Mouse (Mus musculus) liver, embryonic 12.5 days (tissue): Measurements from ENCODE around the gene Magi2. TPM values are rescaled to one million over a fixed set of nuclear protein-coding genes. Genes with fewer than 3 reads are reported as not detected.
A peak's percentile ranks its signal among the peaks of the same experiment; 100 is the strongest.
"Not testable (repeated sequence)": the region's sequence is repeated elsewhere in the genome, so short reads cannot be mapped to it uniquely, and the experiment has no call there.

ENCODE experiments used
- ATAC-seq: fragments of 200-750 bp; cut with Nextera tagmentation; 2 replicates; pipeline ENCODE4 v1.8.0; 2017; ENCODE audit warnings: moderate number of reproducible peaks, mild to moderate bottlenecking, moderate library complexity
- H3K27ac ChIP-seq: fragments of 300-500 bp; sonication (generic); 2 replicates; pipeline ENCODE4 v1.5.1; 2016; ENCODE audit warnings: mild to moderate bottlenecking
- H3K27me3 ChIP-seq: fragments of 300-500 bp; sonication (generic); replicated peaks from 2 replicates; pipeline ENCODE4 v1.6.1; 2016; ENCODE audit warnings: mild to moderate bottlenecking, moderate library complexity
- H3K36me3 ChIP-seq: fragments of 300-500 bp; sonication (generic); 2 replicates; pipeline ENCODE4 v1.6.1; 2016; ENCODE audit warnings: mild to moderate bottlenecking, moderate library complexity
- H3K4me1 ChIP-seq: fragments of 300-500 bp; sonication (generic); 2 replicates; pipeline ENCODE4 v1.6.1; 2016
- H3K4me2 ChIP-seq: fragments of 300-500 bp; sonication (generic); 2 replicates; pipeline ENCODE4 v1.6.1; 2016; ENCODE audit warnings: mild to moderate bottlenecking, moderate library complexity
- H3K4me3 ChIP-seq: fragments of 300-500 bp; sonication (generic); 2 replicates; pipeline ENCODE4 v1.5.1; 2016; ENCODE audit warnings: mild to moderate bottlenecking, moderate library complexity
- H3K9ac ChIP-seq: fragments of 300-500 bp; sonication (generic); 2 replicates; pipeline ENCODE4 v1.6.1; 2016; ENCODE audit warnings: mild to moderate bottlenecking, moderate library complexity
- H3K9me3 ChIP-seq: fragments of 300-500 bp; sonication (generic); replicated peaks from 2 replicates; pipeline ENCODE4 v1.6.1; 2016; ENCODE audit warnings: mild to moderate bottlenecking, moderate library complexity
- WGBS: fragments of 180-500 bp; shearing (Covaris S2); methylation state at CpG from one replicate; pipeline ENCODE4 v1.1.7; 2016; ENCODE audit not compliant: insufficient replicate concordance; 5-methylcytosine and 5-hydroxymethylcytosine counted together
- polyA plus RNA-seq: library from polyadenylated mRNA; unstranded; fragments of >200 nt; fragmentation: Nextera tagmentation; extraction: Ambion mirVana; gene quantifications from 2 replicates; pipeline ENCODE4 v1.2.1, GENCODE M21; 2016

Gene Magi2
- polyA plus RNA-seq, 1 experiment from 2014 or later: 0.77 TPM

DNA sequence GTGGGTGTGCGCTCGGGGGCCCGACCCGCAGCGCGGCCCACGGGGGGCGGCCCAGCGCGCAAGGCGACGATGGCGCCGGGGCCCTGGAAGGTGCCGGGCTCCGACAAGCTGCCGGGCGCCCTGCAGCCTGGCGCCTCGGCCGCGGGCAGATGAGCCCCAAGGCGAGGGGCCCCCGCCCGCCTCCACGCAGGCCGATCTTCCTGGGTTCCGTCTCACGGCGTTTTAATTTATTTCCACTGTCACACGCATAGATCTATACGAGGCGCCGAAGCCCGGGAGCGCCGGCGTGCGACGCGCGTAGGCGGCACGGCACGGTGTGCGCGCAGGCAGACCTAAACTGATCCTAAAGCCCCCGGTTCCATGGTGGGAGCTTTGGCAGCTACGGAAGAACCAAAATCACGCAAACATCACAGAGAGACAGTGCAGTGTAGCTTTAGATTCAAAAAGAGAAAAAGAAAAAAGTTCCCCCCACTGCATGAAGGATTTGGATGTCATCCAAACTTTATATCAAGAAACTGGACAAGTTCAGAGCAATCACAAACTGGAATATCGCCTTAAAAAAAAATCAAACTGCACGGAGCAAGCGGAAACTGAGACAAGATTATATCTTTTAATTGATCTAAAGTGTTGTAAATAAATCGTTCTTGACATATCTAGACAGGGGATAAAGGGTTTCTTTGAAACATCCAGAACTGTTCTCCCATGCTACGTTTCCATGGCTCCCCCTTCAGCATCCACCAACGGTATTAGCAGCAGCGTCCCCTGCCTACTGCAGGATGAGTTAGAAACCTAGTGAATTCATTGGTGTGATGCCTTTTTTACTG is 1475.9 kb downstream of the Magi2 start:
- H3K27ac ChIP-seq: peak overlapping the region; percentile 79

DNA sequence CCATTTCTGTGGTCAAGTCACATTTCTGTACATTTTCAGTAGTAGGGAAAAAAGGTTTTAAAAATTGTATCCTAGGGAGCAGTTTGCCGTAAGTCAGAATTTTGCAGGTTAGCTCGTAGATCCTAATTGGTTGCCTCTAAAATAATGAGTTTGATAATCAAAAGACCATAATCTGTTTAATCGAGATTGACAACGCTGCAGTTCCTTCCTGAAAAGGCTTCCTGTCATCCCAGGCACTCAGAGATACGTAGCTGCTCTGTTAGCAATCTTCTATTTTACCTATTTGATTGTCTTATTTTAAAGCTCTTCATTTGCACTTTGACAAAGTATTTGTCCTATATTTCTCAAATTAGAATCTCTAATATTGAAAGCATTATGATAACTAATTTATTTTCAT is 1476.5 kb downstream of the Magi2 start:
- Histone ChIP-seq H3K9me3 (no peaks in the 10 kb centered on the region), H3K9ac (no peak overlapping the region), H3K36me3 (no peaks in the 10 kb centered on the region), H3K4me3 (no peak overlapping the region), H3K27me3 (peaks cover 28% of the 10 kb centered on the region), H3K27ac (no peak overlapping the region), H3K4me1 (no peaks in the 10 kb centered on the region), H3K4me2 (peak overlapping the region; percentile 70)
- ATAC-seq: no peak
- 41% methylated on average over 5 of the region's 5 CpGs for WGBS

More for the DNA sequence above, 1475.9 kb downstream of the Magi2 start:
- Histone ChIP-seq H3K27me3 (peaks cover 28% of the 10 kb centered on the region), H3K9ac (peak overlapping the region; percentile 53), H3K9me3 (no peaks in the 10 kb centered on the region), H3K4me1 (no peaks in the 10 kb centered on the region), H3K4me3 (peak overlapping the region; percentile 57), H3K4me2 (peak overlapping the region; percentile 70), H3K36me3 (no peaks in the 10 kb centered on the region)
- ATAC-seq: 0 out of 2 replicates have a peak, but pooled peaks have one; percentile 20
- 2% methylated on average over 53 of the region's 57 CpGs for WGBS

DNA sequence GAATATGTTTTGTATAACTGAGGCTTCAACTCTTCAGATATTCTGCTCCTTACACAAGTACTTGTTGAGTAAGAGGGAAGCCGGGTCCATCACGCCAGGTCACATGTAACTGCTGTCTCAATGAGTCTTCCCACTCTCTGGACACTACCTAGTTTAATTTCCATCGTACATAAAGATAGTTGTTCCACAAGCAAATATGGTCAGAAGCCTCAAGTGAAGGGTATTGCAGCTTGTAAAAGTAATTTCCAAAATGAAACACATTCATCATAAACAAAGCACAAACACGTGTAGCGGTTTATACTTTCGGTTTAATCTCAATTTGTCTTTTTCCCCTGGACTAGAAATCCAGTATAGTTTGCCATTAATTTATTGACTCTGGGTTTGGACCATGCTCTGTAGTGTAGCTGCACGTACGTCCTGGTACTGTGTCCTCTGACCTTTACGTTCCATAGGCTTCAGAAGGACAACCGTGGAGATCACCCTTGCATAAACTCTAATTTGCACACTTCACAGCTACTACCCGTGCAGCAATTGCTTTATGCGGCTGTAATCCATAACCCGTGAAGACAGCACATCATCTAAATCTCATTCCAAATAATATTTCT is 1477.2 kb downstream of the Magi2 start:
- Histone ChIP-seq H3K9ac (no peak overlapping the region), H3K27ac (no peak overlapping the region), H3K4me1 (no peaks in the 10 kb centered on the region), H3K27me3 (peaks cover 28% of the 10 kb centered on the region), H3K9me3 (no peaks in the 10 kb centered on the region), H3K4me3 (no peak overlapping the region), H3K4me2 (no peak overlapping the region), H3K36me3 (no peaks in the 10 kb centered on the region)
- 78% methylated on average over 13 of the region's 13 CpGs for WGBS
- no peak for ATAC-seq

DNA sequence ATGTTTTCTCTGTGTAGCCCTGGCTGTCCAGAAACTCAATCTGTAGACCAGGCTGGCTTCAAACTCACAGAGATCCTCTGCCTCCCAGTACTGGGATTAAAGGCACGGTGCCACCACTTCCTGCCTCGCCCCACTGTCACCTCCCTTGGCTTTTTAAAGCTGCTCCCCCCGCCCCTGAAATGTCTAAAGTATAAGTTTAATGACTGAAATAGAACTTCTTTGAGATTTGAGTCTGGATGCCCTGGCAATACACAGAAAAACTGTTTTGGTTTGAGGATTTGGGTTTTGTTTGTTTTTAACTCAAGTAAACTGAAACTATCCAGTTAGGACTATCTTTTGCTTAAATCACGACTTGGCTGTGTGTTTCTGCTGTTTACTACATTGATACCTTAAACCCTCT is 1478.0 kb downstream of the Magi2 start:
- Histone ChIP-seq H3K36me3 (no peaks in the 10 kb centered on the region), H3K9ac (no peak overlapping the region), H3K27me3 (peaks cover 25% of the 10 kb centered on the region), H3K4me1 (no peaks in the 10 kb centered on the region), H3K4me3 (no peak overlapping the region), H3K27ac (no peak overlapping the region), H3K4me2 (no peak overlapping the region), H3K9me3 (no peaks in the 10 kb centered on the region)
- 30% methylated on average over 4 of the region's 4 CpGs for WGBS
- no peak for ATAC-seq

DNA sequence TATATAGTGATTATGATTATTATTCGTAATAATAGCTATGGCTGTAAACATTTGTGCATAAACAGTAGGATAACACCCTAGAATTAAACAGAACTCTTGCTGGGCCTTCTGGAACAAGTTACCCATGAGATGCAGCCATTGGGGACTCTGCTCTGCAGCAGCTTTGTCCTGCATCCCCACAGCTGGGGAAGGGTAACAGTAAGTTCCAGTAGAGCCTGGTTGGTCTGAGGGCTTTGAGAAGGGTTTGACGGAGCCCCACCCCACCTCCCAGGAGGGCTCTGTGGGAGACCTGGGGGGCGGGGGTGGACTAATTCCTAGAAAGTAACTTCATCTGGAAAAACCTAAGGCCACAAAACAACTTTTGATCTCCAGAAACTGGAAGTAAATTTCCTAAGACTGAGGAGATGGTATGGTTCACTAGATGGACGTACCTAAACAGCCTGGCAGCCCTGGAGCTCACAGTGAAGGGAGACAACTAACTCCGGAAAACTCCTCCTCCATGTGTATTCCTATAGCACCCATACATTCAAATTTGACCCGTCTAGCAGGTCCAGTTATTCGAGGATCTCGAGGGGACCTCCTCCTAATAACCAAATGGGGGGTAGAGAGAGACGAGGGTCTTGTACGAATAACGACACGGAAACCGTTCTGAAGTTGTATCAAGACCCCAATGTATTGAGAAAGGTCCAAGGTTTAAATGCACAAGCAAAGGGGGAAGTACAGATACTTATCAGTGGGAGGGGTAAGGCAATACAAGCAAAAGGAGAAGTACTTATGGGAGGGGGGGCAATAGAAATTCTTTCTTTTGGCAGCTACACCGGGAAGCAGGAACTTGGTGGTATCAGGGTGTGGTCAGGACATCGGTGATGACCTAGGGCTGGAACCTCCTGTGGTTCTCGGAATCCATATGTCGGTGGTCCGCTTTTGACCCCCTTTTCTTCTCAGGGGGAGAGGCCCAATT is 1479.8 kb downstream of the Magi2 start:
- not testable (repeated sequence) for H3K9ac ChIP-seq, H3K9me3 ChIP-seq, H3K4me2 ChIP-seq, ATAC-seq, H3K4me1 ChIP-seq, H3K27ac ChIP-seq, H3K4me3 ChIP-seq, H3K36me3 ChIP-seq
- WGBS: 64% methylated on average over 15 of the region's 18 CpGs
- peaks cover 23% of the 10 kb centered on the region for H3K27me3 ChIP-seq

DNA sequence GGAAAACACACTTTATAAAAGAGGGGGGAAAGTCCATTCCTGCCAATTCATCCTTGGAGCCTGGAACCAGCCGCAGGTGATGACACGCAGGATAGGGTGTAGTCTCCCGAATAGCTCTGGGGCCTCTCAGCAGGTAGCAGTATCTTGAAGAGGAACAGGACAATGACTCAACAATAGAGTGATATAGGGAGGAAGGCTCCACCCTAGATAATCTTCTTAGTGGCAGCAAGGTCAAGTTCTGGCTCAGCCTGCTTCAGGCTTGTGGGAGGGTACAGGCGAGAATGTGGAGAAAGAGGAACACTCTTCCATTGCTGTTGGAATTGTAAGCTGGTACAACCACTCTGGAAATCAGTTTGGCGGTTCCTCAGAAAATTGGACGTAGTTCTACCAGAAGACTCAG is 1484.0 kb downstream of the Magi2 start:
- H3K9me3 ChIP-seq, H3K27ac ChIP-seq, H3K4me2 ChIP-seq, H3K4me1 ChIP-seq, H3K4me3 ChIP-seq, H3K9ac ChIP-seq, H3K36me3 ChIP-seq, ATAC-seq, H3K27me3 ChIP-seq: not testable (repeated sequence)
- WGBS: 64% methylated on average over 6 of the region's 6 CpGs

DNA sequence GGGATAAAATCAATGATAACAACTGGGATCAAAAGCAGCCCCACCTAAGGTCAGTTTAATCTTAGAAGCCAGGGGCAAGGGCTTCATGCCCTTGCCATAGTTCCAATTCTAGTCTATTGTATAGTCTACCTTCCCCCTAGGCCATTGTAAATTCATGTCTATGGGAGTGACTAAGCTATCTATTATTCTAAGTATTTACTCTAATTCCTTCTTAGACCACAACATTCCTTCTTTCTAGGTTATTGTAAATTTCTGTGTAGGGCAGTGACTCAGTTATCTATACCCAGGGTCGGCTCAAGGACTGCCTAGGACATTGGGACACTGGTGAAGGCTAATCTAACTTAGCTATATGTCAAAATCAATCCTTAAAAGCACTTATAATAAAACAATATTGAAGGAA is 1487.8 kb downstream of the Magi2 start:
- H3K9ac ChIP-seq, H3K36me3 ChIP-seq, H3K4me3 ChIP-seq, H3K27me3 ChIP-seq, ATAC-seq, H3K27ac ChIP-seq, H3K4me1 ChIP-seq, H3K9me3 ChIP-seq, H3K4me2 ChIP-seq: not testable (repeated sequence)
- 67% methylated on average over 1 of the region's 1 CpGs for WGBS

DNA sequence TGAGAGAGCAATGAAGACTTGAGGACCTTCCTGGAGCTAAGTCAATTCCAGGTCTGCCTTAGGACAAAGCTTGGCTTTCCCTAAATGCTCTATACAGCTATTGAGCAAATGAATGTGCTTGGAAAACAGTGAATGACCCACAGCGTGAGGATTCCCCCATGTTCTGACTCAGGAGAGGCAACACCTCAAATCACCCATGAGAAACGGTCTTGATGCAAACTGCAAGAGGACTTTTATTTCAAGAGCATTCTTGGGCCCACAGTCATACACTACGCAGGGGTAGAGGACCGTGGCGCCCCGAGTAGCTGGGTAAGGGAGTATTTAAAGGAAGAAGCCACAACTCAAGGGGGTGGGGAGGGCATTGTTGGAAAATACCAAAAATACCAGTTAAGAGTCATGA is 1489.1 kb downstream of the Magi2 start:
- H3K27ac ChIP-seq: not testable (repeated sequence)

DNA sequence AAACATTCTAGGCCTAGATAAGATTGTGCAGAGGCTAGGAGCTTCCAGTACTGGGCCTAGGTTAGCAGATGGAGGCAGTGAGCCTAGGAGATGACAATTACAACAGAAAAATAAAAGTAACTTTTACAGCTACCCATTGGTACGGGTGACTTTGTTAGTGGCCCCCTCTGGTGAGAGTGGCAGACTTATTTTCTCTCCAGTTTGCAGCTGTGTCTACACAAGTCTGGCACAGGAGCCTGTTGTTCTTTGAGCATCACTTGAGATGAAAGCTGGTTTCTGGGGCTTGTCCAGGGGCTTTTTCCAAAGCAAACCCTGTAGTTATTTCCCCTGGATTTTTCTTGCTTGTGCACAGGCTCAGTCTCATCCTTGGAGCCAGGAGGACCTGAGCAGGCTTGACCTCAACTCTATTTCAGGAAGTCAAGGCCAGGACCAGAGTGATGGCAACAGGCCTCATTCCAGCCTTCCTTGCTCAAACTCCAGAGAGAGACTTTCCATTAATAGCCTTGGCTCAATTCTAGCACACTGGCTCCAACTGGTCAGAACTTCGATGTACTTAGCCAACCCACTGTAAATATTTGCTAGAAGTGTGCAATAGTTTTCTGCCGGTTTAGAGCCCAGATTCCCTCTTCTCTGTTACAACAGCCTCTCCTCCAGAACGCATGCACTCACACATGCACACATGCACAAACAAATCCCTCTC is 1493.5 kb downstream of the Magi2 start:
- Histone ChIP-seq H3K27me3 (no peaks in the 10 kb centered on the region), H3K4me1 (no peaks in the 10 kb centered on the region), H3K9ac (no peak overlapping the region), H3K36me3 (no peaks in the 10 kb centered on the region), H3K9me3 (no peaks in the 10 kb centered on the region), H3K27ac (no peak overlapping the region), H3K4me2 (no peak overlapping the region), H3K4me3 (no peak overlapping the region)
- WGBS: 55% methylated on average over 4 of the region's 4 CpGs
- ATAC-seq: peak; percentile 57; the same call in 1 of the 2 replicates

More for the DNA sequence above, 1489.1 kb downstream of the Magi2 start:
- H3K4me1 ChIP-seq, H3K4me2 ChIP-seq, H3K9me3 ChIP-seq, H3K27me3 ChIP-seq, H3K36me3 ChIP-seq, ATAC-seq, H3K4me3 ChIP-seq, H3K9ac ChIP-seq: not testable (repeated sequence)
- WGBS: 74% methylated on average over 6 of the region's 6 CpGs

DNA sequence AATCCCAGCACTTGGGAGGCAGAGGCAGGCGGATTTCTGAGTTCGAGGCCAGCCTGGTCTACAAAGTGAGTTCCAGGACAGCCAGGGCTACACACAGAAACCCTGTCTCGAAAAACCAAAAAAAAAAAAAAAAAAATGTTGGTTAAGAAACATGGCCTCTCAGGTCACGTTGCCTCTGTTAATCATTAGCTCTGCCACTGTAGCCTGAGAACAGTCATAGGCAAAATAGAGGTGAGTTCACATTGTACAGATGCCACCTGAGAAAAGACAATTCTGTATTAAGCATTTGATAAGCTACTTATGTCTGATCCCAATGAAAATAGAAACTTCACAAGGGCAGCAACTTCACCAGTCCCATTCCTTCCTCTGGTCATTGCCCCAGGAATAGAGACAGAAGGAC is 1496.4 kb downstream of the Magi2 start:
- not testable (repeated sequence) for ATAC-seq, H3K27ac ChIP-seq, H3K4me2 ChIP-seq, H3K9ac ChIP-seq, H3K36me3 ChIP-seq, H3K4me3 ChIP-seq, H3K9me3 ChIP-seq, H3K4me1 ChIP-seq, H3K27me3 ChIP-seq
- WGBS: 62% methylated on average over 4 of the region's 4 CpGs

DNA sequence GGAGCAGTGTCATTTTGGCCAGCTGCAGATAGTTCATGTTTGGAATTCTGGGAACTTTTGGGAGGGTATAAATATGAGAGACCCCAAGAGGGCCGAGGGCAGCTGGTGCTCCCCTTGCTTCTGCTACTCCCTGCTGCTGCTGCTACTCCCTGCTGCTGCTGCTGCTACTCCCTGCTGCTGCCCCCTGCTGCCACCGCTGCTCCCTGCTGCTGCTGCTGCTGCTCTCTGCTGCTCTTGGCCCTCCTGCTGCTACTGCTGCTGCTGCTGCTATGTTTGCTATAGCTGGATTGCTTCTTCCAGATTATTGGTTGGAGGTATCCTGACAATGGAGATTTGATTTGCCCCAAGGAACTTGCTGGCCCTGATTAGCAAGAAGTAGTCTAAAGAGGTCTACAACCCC is 1512.0 kb downstream of the Magi2 start:
- no peak overlapping the region for H3K27ac ChIP-seq
- no peaks in the 10 kb centered on the region for H3K36me3 ChIP-seq
- no peaks in the 10 kb centered on the region for H3K4me1 ChIP-seq
- no peak for ATAC-seq
- H3K9ac ChIP-seq: no peak overlapping the region
- no peak overlapping the region for H3K4me2 ChIP-seq
- WGBS: 21% methylated on average over 2 of the region's 2 CpGs
- no peaks in the 10 kb centered on the region for H3K9me3 ChIP-seq
- no peaks in the 10 kb centered on the region for H3K27me3 ChIP-seq
- no peak overlapping the region for H3K4me3 ChIP-seq
